Mouse (Mus musculus): Measurements from ENCODE around the gene Gm21904.
"Not testable (repeated sequence)": the region's sequence is repeated elsewhere in the genome, so short reads cannot be mapped to it uniquely, and the experiment has no call there.

GRCm38 (mm10) chrY:17846166-17846565 lies at the start of gene Gm21904:
- TF ChIP-seq GATA1 (IDR thresholded peaks at IDR 0.05; ENCODE audit: borderline replicate concordance, low read length); FLI1 (IDR thresholded peaks at IDR 0.05; ENCODE audit: low read length): not testable (repeated sequence)

Data from megakaryocyte, embryonic 14.5 days (primary cell).